Mouse (Mus musculus) liver, postnatal 0 days (tissue): ENCODE measurements at regions not wholly inside any gene's neighbourhood (a gene's known extent, or its start where the extent isn't known, plus 50 kb on each side); places are given as distances from the start of the nearest gene placed in this dataset.

Source experiments
- ATAC-seq: fragments of 200-750 bp; cut with Nextera tagmentation; 2 replicates; pipeline ENCODE4 v1.8.0; 2017; ENCODE audit warnings: mild to moderate bottlenecking, moderate library complexity
- DNase-seq: peaks from one replicate; pipeline ENCODE4 v3.0.0-alpha.2; 2016
- H3K27ac ChIP-seq: fragments of 300-500 bp; sonication (generic); 2 replicates; pipeline ENCODE4 v1.5.1; 2014; ENCODE audit warnings: antibody characterized with exemption, moderate library complexity, mild to moderate bottlenecking, low read depth
- H3K27me3 ChIP-seq: fragments of 300-500 bp; sonication (generic); 2 replicates; pipeline ENCODE4 v1.6.1; 2014; ENCODE audit warnings: low read length, control low read depth, mixed read lengths; ENCODE audit not compliant: insufficient read depth
- H3K36me3 ChIP-seq: fragments of 300-500 bp; sonication (generic); replicated peaks from 2 replicates; pipeline ENCODE4 v1.6.1; 2014; ENCODE audit warnings: mild to moderate bottlenecking, control low read depth, low read length, moderate library complexity, mixed read lengths; ENCODE audit not compliant: insufficient read depth
- H3K4me1 ChIP-seq: fragments of 300-500 bp; sonication (generic); 2 replicates; pipeline ENCODE4 v1.6.1; 2014; ENCODE audit warnings: antibody characterized with exemption, mild to moderate bottlenecking, control low read depth; ENCODE audit not compliant: insufficient read depth
- H3K4me2 ChIP-seq: fragments of 300-500 bp; sonication (generic); 2 replicates; pipeline ENCODE4 v1.6.1; 2014; ENCODE audit warnings: low read depth, mild to moderate bottlenecking, low read length, moderate library complexity, mixed read lengths
- H3K4me3 ChIP-seq: fragments of 300-500 bp; sonication (generic); 2 replicates; pipeline ENCODE4 v1.5.1; 2014; ENCODE audit warnings: low read depth, low read length
- H3K9ac ChIP-seq: fragments of 300-500 bp; sonication (generic); replicated peaks from 2 replicates; pipeline ENCODE4 v1.6.1; 2014; ENCODE audit warnings: mild to moderate bottlenecking, moderate library complexity
- H3K9me3 ChIP-seq: fragments of 300-500 bp; sonication (generic); 2 replicates; pipeline ENCODE4 v1.6.1; 2016; ENCODE audit warnings: mild to moderate bottlenecking, control low read depth, low read length, mixed read lengths
- CTCF ChIP-seq: sonication (generic); IDR thresholded peaks from 2 replicates; pipeline ENCODE4 v1.5.1; 2016; ENCODE audit warnings: antibody characterized with exemption, low read depth
- EP300 ChIP-seq: IDR thresholded peaks from 2 replicates; pipeline ENCODE4 v1.6.1; 2016; ENCODE audit warnings: antibody characterized with exemption, low read depth, mild to moderate bottlenecking
- WGBS: fragments of 180-500 bp; shearing (Covaris S2); extraction: QIAGEN DNeasy Blood & Tissue Kit; methylation state at CpG from one replicate; pipeline ENCODE4 v1.1.7; 2014; ENCODE audit not compliant: insufficient replicate concordance; 5-methylcytosine and 5-hydroxymethylcytosine counted together

DNA sequence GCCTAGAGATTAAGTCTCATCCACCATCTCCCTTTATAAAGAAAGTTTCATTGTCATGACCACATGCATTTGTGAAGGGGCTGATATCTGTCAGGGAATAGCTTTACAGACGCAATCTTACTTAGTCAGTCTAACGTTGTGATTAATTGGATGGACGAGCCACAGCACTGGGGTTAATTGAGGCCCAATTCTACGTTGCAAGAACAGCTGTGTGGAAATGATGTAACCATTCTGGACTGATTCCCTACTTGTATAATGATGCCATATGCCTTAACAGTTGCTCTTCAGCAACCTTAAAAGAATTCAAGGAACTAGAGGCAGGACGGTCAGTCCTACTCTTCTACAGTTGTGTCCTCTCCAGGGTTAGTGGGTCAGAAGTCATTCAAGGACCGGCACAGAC is 231.9 kb upstream of the Mctp2 start:
- Histone ChIP-seq H3K4me2 (no peak overlapping the region), H3K9me3 (no peaks in the 10 kb centered on the region), H3K4me3 (no peak overlapping the region), H3K4me1 (no peaks in the 10 kb centered on the region), H3K27ac (no peak overlapping the region), H3K36me3 (no peaks in the 10 kb centered on the region), H3K9ac (no peak overlapping the region), H3K27me3 (no peaks in the 10 kb centered on the region)
- WGBS = 75% methylated on average over 6 of the region's 6 CpGs
- no peak for DNase-seq
- ATAC-seq = no peak
- TF ChIP-seq CTCF (no peak), EP300 (no peak)

DNA sequence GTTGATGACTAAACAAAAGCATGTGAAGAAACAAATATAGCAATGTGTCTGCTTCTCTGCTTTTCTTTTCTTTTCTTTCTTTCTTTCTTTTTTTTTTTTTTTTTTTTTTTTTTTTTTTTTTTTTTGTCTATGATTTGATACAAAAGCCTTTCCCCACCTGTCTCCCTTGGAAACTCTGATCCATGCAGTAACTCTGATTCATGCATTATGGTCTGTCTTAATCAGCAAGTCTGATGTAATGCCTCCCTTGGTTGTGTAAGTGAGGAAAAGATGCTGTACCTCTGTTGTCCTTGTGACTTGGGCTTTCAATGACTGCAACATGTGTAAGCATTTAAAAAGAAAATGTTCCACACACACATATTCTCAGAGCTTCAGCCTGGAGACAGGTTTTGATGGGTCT is 233.5 kb upstream of the Mctp2 start:
- Histone ChIP-seq H3K27me3 (no peaks in the 10 kb centered on the region), H3K9me3 (no peaks in the 10 kb centered on the region), H3K27ac (no peak overlapping the region), H3K36me3 (no peaks in the 10 kb centered on the region), H3K4me3 (no peak overlapping the region), H3K9ac (no peak overlapping the region), H3K4me1 (no peaks in the 10 kb centered on the region), H3K4me2 (no peak overlapping the region)
- no peak for ATAC-seq
- TF ChIP-seq EP300 (no peak), CTCF (no peak)
- DNase-seq = no peak

DNA sequence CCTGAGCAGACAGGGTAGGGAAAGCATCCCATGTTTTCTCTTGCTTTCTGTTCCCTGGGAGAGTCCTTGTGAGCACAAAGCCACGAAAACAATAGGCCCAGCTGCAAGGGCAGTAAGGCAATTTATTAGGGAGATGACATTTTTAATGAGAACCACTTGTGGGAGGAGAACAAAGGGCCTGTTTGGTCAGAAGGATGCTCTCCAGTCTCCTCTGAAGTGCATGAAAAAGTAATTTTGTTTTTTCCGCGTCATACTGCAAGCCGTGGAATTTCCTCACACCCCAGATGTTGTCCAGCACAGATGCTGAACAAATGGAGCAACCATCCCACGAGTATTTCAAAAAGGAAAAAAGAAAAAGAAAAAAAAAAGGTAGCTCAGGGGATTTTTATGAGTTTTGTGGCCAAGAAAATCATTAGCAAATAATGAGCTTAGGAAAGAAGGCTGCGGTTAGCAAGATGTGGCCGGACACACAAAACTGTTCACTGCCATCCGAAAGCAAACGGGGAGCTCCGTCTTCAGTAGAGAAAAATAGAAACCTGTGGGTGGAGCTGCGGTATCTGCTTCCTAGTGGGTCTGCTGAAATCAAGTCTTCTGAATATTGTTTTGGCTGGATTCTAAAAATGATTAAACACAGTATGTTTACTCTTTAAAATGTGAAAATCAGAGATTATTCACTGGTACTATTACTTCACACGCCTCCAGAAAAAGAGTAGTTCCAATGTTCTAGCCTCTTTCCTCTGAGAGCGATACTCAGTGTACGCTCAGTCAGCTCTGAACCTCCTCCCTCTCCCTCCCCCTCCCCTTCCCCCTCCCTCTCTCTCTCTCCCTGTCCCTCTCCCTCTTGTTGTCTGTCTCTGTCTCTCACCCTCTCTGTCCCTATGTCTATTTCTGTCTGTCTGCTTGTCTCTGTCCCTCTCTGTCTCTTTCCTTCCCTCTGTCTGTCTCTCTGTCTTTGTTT is 235.4 kb upstream of the Mctp2 start:
- DNase-seq = no peak
- Histone ChIP-seq H3K27ac (no peak overlapping the region), H3K9me3 (no peaks in the 10 kb centered on the region), H3K4me3 (no peak overlapping the region), H3K4me2 (no peak overlapping the region), H3K36me3 (no peaks in the 10 kb centered on the region), H3K4me1 (no peaks in the 10 kb centered on the region), H3K27me3 (no peaks in the 10 kb centered on the region), H3K9ac (no peak overlapping the region)
- WGBS = 67% methylated on average over 14 of the region's 14 CpGs
- no peak for TF ChIP-seq EP300
- TF ChIP-seq CTCF = no peak
- no peak for ATAC-seq

DNA sequence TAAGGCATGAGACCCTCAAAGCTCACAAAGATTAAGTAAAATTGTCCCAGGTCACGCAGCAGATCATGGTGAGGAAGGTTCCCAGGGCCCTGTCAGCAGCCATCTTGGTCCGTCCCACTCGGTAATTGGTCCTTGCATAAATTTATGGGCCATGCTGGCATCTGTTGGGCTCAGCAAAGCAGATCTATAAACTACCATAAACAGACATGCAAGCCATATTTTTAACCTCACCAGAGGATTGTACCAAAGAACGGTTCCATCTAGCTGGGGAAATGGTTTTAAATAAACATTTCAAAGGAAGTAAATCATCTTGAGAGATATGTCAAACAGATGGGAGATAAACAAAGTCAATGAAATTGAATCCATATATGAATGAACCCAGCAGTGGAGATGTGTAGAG is 237.1 kb upstream of the Mctp2 start:
- DNase-seq (no peak), ATAC-seq (no peak)
- Histone ChIP-seq H3K27me3 (no peaks in the 10 kb centered on the region), H3K36me3 (no peaks in the 10 kb centered on the region), H3K9ac (no peak overlapping the region), H3K9me3 (no peaks in the 10 kb centered on the region), H3K4me1 (no peaks in the 10 kb centered on the region), H3K4me3 (no peak overlapping the region), H3K27ac (no peak overlapping the region), H3K4me2 (no peak overlapping the region)
- no peak for TF ChIP-seq CTCF
- WGBS = 64% methylated on average over 4 of the region's 4 CpGs

DNA sequence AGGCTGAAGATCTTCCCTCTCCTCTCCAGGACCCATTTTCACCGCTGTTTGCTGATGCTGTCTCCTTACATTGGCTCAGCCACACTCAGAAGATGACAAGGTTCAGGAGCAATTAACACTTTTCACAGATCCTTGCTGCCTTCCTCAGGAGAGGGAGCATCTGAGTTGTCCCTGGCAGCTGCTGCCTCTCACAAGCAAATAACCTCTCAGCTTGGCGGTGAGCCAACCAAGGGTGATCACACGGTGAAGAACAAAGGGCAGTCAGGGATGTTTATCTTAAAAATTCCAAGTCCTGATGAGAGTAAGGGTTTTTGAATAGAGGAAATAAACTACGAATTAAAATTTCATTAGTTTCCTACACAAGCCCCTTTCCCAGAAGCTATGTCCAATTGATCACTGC is 237.5 kb upstream of the Mctp2 start:
- ATAC-seq (no peak), DNase-seq (peak; percentile 22)
- Histone ChIP-seq H3K4me1 (no peaks in the 10 kb centered on the region), H3K36me3 (no peaks in the 10 kb centered on the region), H3K9ac (no peak overlapping the region), H3K4me2 (no peak overlapping the region), H3K9me3 (no peaks in the 10 kb centered on the region), H3K4me3 (no peak overlapping the region), H3K27ac (no peak overlapping the region), H3K27me3 (no peaks in the 10 kb centered on the region)
- WGBS = 34% methylated on average over 4 of the region's 4 CpGs
- TF ChIP-seq EP300 (no peak), CTCF (no peak)

DNA sequence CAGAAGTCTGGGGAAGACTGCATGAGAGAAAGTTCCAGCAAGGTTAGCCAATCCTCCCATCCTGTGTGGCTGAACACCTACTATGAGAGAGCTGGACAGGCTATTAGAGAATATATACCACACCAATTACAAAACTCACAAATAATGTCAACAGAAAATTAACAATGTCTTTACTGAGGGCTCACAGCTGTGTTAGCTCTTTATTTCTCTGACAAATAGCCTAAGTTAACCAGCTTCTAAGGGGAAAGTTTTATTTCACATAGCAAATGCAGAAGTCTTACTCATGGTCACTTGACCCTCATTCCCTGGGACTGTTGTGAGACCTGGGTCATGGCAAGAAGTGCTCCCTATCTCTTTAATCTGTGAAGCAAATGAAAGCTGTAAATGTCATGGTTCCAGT is 261.0 kb upstream of the Mctp2 start:
- Histone ChIP-seq H3K4me1 (no peaks in the 10 kb centered on the region), H3K4me2 (no peak overlapping the region), H3K9me3 (no peaks in the 10 kb centered on the region), H3K9ac (no peak overlapping the region), H3K4me3 (no peak overlapping the region), H3K36me3 (no peaks in the 10 kb centered on the region), H3K27me3 (no peaks in the 10 kb centered on the region), H3K27ac (no peak overlapping the region)
- DNase-seq = no peak
- no peak for ATAC-seq
- no peak for TF ChIP-seq EP300
- TF ChIP-seq CTCF = no peak
